Mouse (Mus musculus) liver, postnatal 0 days (tissue): ENCODE results near the gene Insyn1. TPM values are rescaled to one million over a fixed set of nuclear protein-coding genes. Genes with fewer than 3 reads are reported as not detected.

Experiments used
- ATAC-seq: fragments of 200-750 bp; cut with Nextera tagmentation; 2 replicates; pipeline ENCODE4 v1.8.0; 2017; ENCODE audit warnings: mild to moderate bottlenecking, moderate library complexity
- DNase-seq: peaks from one replicate; pipeline ENCODE4 v3.0.0-alpha.2; 2016
- H3K27ac ChIP-seq: fragments of 300-500 bp; sonication (generic); 2 replicates; pipeline ENCODE4 v1.5.1; 2014; ENCODE audit warnings: antibody characterized with exemption, moderate library complexity, mild to moderate bottlenecking, low read depth
- H3K27me3 ChIP-seq: fragments of 300-500 bp; sonication (generic); 2 replicates; pipeline ENCODE4 v1.6.1; 2014; ENCODE audit warnings: low read length, control low read depth, mixed read lengths; ENCODE audit not compliant: insufficient read depth
- H3K36me3 ChIP-seq: fragments of 300-500 bp; sonication (generic); replicated peaks from 2 replicates; pipeline ENCODE4 v1.6.1; 2014; ENCODE audit warnings: mild to moderate bottlenecking, control low read depth, low read length, moderate library complexity, mixed read lengths; ENCODE audit not compliant: insufficient read depth
- H3K4me1 ChIP-seq: fragments of 300-500 bp; sonication (generic); 2 replicates; pipeline ENCODE4 v1.6.1; 2014; ENCODE audit warnings: antibody characterized with exemption, mild to moderate bottlenecking, control low read depth; ENCODE audit not compliant: insufficient read depth
- H3K4me2 ChIP-seq: fragments of 300-500 bp; sonication (generic); 2 replicates; pipeline ENCODE4 v1.6.1; 2014; ENCODE audit warnings: low read depth, mild to moderate bottlenecking, low read length, moderate library complexity, mixed read lengths
- H3K4me3 ChIP-seq: fragments of 300-500 bp; sonication (generic); 2 replicates; pipeline ENCODE4 v1.5.1; 2014; ENCODE audit warnings: low read depth, low read length
- H3K9ac ChIP-seq: fragments of 300-500 bp; sonication (generic); replicated peaks from 2 replicates; pipeline ENCODE4 v1.6.1; 2014; ENCODE audit warnings: mild to moderate bottlenecking, moderate library complexity
- H3K9me3 ChIP-seq: fragments of 300-500 bp; sonication (generic); 2 replicates; pipeline ENCODE4 v1.6.1; 2016; ENCODE audit warnings: mild to moderate bottlenecking, control low read depth, low read length, mixed read lengths
- CTCF ChIP-seq: sonication (generic); IDR thresholded peaks from 2 replicates; pipeline ENCODE4 v1.5.1; 2016; ENCODE audit warnings: antibody characterized with exemption, low read depth
- EP300 ChIP-seq: IDR thresholded peaks from 2 replicates; pipeline ENCODE4 v1.6.1; 2016; ENCODE audit warnings: antibody characterized with exemption, low read depth, mild to moderate bottlenecking
- WGBS: fragments of 180-500 bp; shearing (Covaris S2); extraction: QIAGEN DNeasy Blood & Tissue Kit; methylation state at CpG from one replicate; pipeline ENCODE4 v1.1.7; 2014; ENCODE audit not compliant: insufficient replicate concordance; 5-methylcytosine and 5-hydroxymethylcytosine counted together
- polyA plus RNA-seq: library from polyadenylated mRNA; unstranded; fragments of >200 nt; fragmentation: Nextera tagmentation; extraction: Ambion mirVana; gene quantifications from 2 replicates; pipeline ENCODE4 v1.2.1, GENCODE M21; 2015

Gene Insyn1
- polyA plus RNA-seq, 1 experiment from 2014 or later: not detected

DNA sequence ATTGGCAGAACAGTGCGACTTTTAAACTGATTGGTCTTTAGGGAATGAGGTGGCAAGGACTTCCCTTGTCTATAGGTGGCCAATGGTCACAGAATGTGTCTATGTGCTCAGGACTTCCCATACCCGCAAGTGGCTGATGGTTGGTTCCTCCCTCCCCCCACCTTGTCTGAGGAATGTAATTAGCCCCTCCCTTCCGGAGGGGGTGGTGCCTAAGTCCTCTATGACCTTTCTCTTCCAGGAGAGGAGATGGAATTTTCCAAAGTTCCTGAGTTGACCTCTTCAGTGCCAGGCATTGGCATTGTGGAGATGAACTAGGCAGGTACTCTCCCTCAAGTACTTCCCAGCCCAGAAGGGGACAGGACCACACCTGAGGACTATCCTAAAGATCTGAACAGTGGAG lies 33.5 kb upstream of the Insyn1 start:
- 36% methylated on average over 3 of the region's 3 CpGs for WGBS
- H3K4me3 ChIP-seq: no peak overlapping the region
- H3K9me3 ChIP-seq: no peaks in the 10 kb centered on the region
- no peak for ATAC-seq
- no peaks in the 10 kb centered on the region for H3K4me1 ChIP-seq
- TF ChIP-seq EP300 (no peak), CTCF (no peak)
- no peak overlapping the region for H3K27ac ChIP-seq
- 0 out of 2 replicates have a peak, but pooled peaks cover 3% of the 10 kb centered on the region for H3K27me3 ChIP-seq
- H3K9ac ChIP-seq: no peak overlapping the region
- no peak for DNase-seq
- no peak overlapping the region for H3K4me2 ChIP-seq
- no peaks in the 10 kb centered on the region for H3K36me3 ChIP-seq

DNA sequence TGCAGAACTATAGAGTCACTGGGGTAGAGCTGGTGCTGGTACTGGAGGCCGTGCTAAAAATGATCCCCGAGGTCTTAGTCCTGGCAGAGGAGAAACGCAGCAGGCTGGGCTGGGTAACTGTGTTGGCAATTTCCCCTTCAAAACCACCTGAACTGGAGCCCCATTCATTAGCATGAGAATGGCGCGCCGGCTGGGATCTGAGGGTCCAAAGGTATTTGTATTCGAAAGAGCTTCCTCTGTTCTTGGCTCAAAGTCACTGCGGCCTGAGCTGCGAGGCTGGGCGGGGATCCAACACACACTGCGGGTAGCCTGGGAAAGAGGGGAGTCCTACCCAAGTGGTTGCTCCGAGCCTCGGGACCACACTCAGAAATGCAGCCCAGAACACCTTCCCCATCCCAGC lies 32.6 kb upstream of the Insyn1 start:
- ATAC-seq (no peak), DNase-seq (no peak)
- Histone ChIP-seq H3K9ac (no peak overlapping the region), H3K4me1 (no peaks in the 10 kb centered on the region), H3K27me3 (0 out of 2 replicates have a peak, but pooled peaks cover 3% of the 10 kb centered on the region), H3K4me3 (no peak overlapping the region), H3K9me3 (no peaks in the 10 kb centered on the region), H3K4me2 (no peak overlapping the region), H3K27ac (no peak overlapping the region), H3K36me3 (no peaks in the 10 kb centered on the region)
- TF ChIP-seq EP300 (no peak), CTCF (no peak)
- WGBS: 25% methylated on average over 13 of the region's 13 CpGs

DNA sequence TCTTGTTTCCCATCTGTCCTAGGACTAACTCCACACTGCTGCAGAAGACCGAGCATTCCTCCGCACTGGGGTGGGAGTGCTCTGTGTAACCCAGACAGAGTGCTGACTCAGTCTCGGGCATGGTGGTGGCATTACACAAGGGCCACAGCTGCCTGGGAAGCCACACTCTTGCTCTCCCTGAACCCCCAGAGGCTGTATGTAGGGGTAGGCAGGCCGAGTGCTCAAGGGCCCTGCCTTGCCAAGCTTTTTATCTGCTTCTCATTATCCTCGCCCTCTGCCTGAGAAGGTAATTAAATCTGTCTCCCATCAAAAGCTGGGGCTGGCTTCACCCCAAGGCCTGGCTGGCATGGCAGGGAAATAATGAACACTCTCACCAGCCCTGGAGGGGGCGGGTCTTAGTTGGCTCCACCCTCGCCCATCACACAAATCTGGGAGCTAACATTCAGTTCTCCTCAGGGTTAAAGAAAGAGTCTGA lies 30.9 kb upstream of the Insyn1 start:
- no peak overlapping the region for H3K4me2 ChIP-seq

DNA sequence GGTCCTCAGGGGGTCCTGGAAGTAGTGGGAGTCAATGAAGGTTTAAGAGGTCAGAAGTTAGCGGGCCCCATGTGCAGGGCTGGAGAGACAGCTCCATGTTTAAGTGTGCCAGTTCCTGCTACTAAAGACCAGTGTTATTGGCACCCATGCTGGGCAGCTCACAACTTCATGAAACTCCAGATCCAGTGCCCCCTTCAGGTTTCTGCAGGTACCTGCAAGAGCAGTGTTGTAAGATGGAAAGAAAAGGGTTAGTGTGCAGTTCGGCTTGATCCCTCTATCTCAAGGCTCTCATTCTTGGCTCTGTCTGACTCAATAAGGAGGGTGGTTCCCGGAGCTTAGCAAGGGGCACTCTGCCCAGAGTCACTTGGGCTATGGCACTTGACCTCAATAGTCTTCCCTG lies 30.1 kb upstream of the Insyn1 start:
- Histone ChIP-seq H3K36me3 (no peaks in the 10 kb centered on the region), H3K9me3 (no peaks in the 10 kb centered on the region), H3K27ac (no peak overlapping the region), H3K9ac (no peak overlapping the region), H3K4me2 (no peak overlapping the region), H3K27me3 (0 out of 2 replicates have a peak, but pooled peaks cover 3% of the 10 kb centered on the region), H3K4me3 (no peak overlapping the region), H3K4me1 (no peaks in the 10 kb centered on the region)
- WGBS: 78% methylated on average over 3 of the region's 3 CpGs
- ATAC-seq (no peak), DNase-seq (no peak)
- TF ChIP-seq CTCF: peak; percentile 17; the same call in 1 of the 2 replicates
- no peak for TF ChIP-seq EP300

More for the DNA sequence above, 30.9 kb upstream of the Insyn1 start:
- TF ChIP-seq CTCF (no peak), EP300 (no peak)
- 67% methylated on average over 7 of the region's 7 CpGs for WGBS
- no peak overlapping the region for H3K9ac ChIP-seq
- H3K36me3 ChIP-seq: no peaks in the 10 kb centered on the region
- DNase-seq (no peak), ATAC-seq (no peak)
- H3K4me3 ChIP-seq: no peak overlapping the region
- 0 out of 2 replicates have a peak, but pooled peaks cover 3% of the 10 kb centered on the region for H3K27me3 ChIP-seq
- no peaks in the 10 kb centered on the region for H3K4me1 ChIP-seq
- H3K27ac ChIP-seq: no peak overlapping the region
- no peaks in the 10 kb centered on the region for H3K9me3 ChIP-seq

DNA sequence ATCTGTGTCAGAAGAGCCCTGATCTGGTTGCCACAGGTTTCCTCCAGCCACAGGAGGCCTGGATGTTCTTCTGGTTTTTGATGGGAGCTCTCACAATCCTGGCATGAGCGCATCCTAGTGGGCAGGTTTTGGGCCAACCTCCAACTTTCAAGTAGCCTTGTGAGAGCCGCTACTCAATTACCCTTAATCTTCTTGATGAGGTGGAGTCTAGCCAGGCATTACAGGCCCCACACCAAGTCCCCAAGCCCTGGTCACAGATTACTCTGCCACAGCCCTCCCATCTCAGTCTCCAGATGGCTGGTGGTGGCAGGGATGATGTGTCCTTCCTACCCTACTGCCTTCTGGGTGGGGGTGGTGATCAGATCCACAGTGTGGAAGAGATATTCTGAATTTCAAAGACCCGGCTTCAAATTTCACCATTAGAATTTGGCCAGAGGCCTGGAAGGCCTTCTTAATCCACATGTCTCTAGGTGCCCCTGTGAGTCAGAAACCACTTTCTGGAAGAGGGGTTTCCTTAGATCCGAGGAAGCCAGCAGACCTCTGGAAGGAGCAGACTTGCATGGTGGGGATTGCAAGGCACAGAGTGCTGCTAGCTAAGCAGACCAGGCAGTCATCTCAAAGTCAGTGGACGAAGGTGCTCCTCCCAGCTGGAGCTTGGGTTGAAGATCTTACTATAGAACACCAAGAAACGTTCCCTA lies 29.4 kb upstream of the Insyn1 start:
- H3K4me3 ChIP-seq: no peak overlapping the region
- H3K9me3 ChIP-seq: no peaks in the 10 kb centered on the region
- H3K4me1 ChIP-seq: no peaks in the 10 kb centered on the region
- no peak overlapping the region for H3K4me2 ChIP-seq
- no peak for ATAC-seq
- H3K36me3 ChIP-seq: no peaks in the 10 kb centered on the region
- no peak overlapping the region for H3K27ac ChIP-seq
- TF ChIP-seq EP300 (no peak), CTCF (no peak)
- no peak for DNase-seq
- H3K9ac ChIP-seq: no peak overlapping the region
- 70% methylated on average over 6 of the region's 6 CpGs for WGBS
- 0 out of 2 replicates have a peak, but pooled peaks cover 3% of the 10 kb centered on the region for H3K27me3 ChIP-seq

DNA sequence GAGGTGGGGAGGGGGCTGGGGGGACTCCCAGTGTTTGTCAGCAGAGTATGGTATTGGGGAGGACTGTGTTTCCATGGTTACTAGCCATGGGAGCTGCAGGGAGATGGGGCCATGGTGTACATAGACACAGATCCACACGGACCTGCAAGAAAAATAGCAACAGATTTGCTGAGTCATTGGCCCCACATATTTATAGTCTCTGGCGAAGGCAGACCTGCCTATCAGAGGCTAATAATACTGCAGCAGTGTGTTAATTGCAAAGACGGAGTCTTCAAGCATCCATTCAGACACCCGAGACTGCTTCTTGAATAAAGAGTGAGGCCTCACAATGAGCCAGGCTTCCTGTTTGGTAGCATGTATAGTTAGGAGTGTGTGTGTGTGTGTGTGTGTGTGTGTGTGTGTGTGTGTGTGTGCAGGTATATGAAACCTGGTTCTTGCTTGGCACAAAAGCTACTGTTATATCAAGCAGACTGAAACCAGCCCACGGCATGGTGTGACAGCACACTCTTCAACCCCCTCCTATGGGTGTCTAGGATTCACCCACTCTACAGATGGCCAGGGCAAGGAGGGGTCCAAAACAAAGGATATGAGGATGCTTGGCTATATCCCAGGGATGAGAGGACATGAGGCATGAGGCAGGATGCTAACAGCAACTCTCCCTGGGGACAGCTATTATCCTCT lies 20.9 kb upstream of the Insyn1 start:
- Histone ChIP-seq H3K9me3 (no peaks in the 10 kb centered on the region), H3K9ac (no peak overlapping the region), H3K27me3 (no peaks in the 10 kb centered on the region), H3K4me3 (no peak overlapping the region), H3K4me1 (no peaks in the 10 kb centered on the region), H3K27ac (no peak overlapping the region), H3K4me2 (no peak overlapping the region), H3K36me3 (no peaks in the 10 kb centered on the region)
- no peak for ATAC-seq
- no peak for DNase-seq
- TF ChIP-seq CTCF (no peak), EP300 (no peak)
- 52% methylated on average over 5 of the region's 5 CpGs for WGBS
